Mouse (Mus musculus): Measurements from ENCODE around the gene Zcchc10.
"Not testable (repeated sequence)": the region's sequence is repeated elsewhere in the genome, so short reads cannot be mapped to it uniquely, and the experiment has no call there.

Gene Zcchc10

DNA sequence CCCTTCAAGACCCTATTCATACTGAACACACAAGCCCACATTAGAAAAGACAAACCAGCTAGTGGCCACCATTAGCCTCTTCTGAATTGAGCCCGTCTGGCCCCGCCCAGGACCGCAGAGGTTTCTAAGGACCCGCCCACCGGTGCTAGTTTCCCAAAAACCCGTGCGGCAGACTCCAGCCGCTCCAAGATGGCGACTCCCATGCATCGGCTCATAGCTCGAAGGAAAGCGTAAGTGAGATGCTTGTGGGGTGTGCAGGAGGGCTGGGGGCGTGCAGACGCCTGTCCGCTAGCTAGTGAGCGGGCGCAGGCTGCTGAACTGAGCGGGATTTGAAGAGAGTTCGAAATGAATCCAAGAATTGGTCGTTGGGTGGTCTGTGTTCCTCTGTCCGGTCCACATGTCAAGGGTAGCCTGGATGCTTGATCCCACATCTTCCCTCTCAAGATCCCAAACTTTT is at the start of gene Zcchc10:
Zcchc10 (plus strand) TSS at position 168 of the 457 bp plus-strand sequence.
- peak; percentile 93 for DNase-seq (ENCODE audit: low read depth, low spot score)

DNA sequence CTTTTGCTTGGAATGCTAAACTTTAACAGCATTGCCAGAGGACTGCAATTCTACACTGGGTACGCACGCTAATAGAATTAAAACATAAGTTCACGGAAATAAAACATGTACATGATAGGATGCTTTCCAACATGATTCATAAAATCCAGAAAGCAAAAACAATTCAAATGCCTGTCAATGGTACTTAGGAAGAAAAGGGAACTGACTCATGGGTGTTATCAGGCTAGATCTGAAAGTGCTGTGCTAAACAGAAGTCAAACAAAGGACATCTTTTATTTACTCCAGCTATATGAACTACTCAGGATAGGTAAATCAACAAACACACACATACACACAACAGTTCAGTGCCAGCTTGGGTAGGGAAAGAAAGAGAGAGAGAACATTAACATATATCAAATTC is 49.1 kb upstream of the Zcchc10 start:
- no peak for DNase-seq (ENCODE audit: low read depth, low spot score)

DNA sequence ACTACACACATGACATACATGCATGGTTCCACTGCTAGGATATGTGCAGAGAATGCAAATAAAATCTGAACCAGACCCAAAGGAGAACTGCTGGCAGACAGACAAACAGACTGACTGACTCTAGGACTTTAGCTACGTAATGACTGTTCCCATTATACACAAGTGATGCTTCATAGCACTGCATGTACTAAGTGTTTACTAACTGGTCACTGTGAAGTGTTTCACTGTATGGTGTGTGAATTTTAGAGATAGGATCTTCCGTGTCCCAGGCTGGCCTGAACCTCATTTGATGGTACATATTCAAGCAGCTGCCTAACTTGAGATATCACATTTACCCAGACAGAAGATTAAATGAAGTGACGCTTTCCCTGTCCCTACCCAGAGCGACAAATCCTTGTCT is 46.1 kb upstream of the Zcchc10 start:
- DNase-seq (ENCODE audit: low read depth, low spot score), result no peak

GRCm38 (mm10) chr11:53285885-53286284 is 38.6 kb upstream of the Zcchc10 start:
- DNase-seq (ENCODE audit: low read depth, low spot score), result no peak

GRCm38 (mm10) chr11:53290187-53290586 is 34.3 kb upstream of the Zcchc10 start:
- not testable (repeated sequence) for DNase-seq (ENCODE audit: low read depth, low spot score)

DNA sequence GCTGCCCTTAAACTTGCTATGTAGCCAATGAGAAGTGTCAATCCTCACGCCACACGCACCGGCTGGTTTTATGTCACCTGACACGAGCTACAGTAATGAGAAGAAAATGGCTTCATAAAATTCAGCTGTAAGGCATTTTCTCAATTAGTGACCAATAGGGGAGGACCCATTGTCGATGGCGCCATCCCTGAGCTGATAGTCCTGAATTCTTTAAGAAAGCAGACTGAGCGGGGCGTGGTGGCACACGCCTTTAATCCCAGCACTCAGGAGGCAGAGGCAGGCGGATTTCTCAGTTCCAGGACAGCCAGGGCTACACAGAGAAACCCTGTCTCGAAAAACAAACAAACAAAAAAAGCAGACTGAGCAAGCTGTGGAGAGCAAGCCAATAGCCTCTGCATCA is 33.6 kb upstream of the Zcchc10 start:
- DNase-seq (ENCODE audit: low read depth, low spot score), result no peak

GRCm38 (mm10) chr11:53294441-53294840 is 30.0 kb upstream of the Zcchc10 start:
- no peak for DNase-seq (ENCODE audit: low read depth, low spot score)

DNA sequence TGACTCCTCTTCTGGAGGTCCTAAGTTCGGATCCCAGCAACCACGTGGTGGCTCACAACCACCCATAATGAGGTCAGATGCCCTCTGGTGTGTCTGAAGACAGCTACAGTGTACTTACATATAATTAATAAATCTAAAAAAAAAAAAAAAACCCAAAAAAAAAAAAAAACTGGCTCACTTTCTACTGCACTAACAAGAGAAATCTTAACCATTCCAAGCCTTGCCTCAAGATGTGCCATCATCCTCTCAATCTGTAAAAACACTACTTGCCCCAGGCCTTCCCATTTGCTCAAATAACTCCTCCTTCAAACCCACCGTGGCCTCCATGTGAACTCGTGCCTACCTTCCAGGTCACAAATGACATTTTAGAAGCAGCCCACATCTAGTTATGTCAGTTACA is 27.6 kb upstream of the Zcchc10 start:
- no peak for DNase-seq (ENCODE audit: low read depth, low spot score)

DNA sequence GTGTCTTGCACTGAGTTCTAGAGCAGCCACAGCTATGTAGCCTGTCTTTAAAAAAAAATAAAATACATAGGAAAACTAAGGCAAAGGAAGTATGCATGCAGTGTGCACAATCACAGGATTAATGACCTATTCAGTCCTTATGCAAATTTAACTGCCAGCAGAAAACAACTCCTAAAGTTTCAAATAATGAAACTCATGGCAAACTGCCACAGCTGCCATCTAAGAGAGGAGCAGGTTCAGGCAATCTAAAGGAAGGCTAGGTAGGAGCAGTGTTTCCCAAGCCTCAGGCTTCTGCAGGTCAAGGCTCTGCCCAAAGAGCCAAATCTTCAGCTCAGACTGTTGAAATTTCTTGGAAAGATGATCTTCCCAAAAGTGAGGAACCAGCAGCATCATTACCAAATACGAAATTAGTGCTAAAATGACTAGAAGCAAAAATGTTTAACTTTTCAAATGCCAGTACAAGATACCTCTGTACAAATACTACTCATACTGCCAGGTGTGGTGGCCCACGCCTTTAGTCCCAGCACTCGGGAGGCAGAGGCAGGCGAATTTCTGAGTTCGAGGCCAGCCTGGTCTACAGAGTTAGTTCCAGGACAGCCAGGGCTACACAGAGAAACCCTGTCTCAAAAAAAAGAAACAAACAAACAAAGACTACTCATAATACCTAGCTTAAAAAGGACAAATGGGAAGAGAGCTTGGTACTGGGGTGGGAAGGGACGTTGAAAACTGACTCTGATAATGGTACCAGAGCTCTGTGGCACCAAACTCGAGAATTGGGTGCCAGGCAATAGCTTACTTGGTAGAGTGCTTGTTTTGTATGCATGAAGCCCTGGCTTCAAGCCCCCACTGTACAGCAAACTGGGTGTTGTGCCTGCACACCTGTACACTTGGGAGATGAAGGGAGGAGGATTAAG is 26.3 kb upstream of the Zcchc10 start:
- no peak for DNase-seq (ENCODE audit: low read depth, low spot score)

- DNase-seq (ENCODE audit: low read depth, low spot score), result peak; percentile 80
Measured at GRCm38 (mm10) chr11:53299551-53300329, 24.7 kb upstream of the Zcchc10 start.

- DNase-seq (ENCODE audit: low read depth, low spot score), result peak; percentile 100
Measured at GRCm38 (mm10) chr11:53300330-53301166, 23.9 kb upstream of the Zcchc10 start, which contains the start of gene Hspa4. Gene Hspa4 (minus strand): TSS chr11:53300457.

- peak; percentile 13 for DNase-seq (ENCODE audit: low read depth, low spot score)
Measured at GRCm38 (mm10) chr11:53301167-53301515, 23.3 kb upstream of the Zcchc10 start.

GRCm38 (mm10) chr11:53304044-53304840 is 20.2 kb upstream of the Zcchc10 start:
- peak; percentile 35 for DNase-seq (ENCODE audit: low read depth, low spot score)

- no peak for DNase-seq (ENCODE audit: low read depth, low spot score)
Measured at GRCm38 (mm10) chr11:53306965-53307364, 17.5 kb upstream of the Zcchc10 start.

- DNase-seq (ENCODE audit: low read depth, low spot score), result peak; percentile 24
Measured at GRCm38 (mm10) chr11:53307558-53308065, 16.9 kb upstream of the Zcchc10 start.

DNA sequence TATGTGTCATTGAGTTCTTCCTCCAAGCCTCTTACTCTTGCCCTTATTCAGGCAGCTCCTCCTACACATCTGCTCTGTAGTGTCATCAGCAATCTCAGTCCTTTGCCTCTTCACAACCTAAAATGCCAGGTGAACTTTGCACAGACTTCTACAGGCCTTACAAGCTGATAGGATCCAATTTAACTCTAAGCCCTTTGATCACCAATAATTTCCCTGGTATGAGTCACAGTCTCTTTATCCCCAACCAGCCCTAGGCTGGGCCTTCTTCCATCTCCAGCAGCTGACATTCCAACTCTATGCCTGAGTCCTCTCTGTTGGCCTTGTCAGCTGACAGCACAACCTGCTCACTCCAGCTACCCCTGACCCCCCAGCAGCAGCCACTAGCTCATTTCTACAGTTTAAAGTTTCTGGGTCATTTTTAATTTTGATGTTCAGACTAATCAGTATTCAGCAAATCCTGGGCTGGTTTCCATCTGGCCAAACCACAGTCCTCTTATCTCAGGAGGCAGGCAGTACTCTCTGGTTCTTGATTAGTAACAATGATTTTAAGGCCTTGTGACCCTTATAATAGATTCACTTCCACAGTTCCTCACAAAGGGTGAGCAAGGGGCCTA is 16.1 kb upstream of the Zcchc10 start:
- DNase-seq (ENCODE audit: low read depth, low spot score), result peak; percentile 13

DNA sequence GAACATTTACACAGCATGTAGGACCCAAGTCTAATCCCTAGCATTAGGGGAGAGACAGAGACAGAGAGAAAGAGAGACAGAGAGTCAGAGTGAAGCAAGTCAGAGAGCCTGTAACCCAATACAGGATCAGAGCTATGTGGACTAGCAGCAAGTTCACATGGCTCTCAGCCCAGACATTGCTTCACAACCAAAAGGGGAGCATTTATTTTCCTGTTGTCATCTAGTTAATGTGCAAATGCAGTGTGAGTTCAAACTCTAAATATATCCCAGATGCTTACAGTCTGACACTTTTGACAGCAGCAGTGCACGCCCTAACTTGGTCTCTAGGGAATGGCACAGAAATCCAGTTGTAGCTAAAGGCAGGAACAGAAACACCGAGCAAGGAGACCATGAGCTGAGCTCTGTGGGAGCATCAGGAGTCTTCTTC is 15.6 kb upstream of the Zcchc10 start:
- DNase-seq (ENCODE audit: low read depth, low spot score), result no peak

GRCm38 (mm10) chr11:53311385-53311784 is 13.1 kb upstream of the Zcchc10 start:
- DNase-seq (ENCODE audit: low read depth, low spot score), result no peak

- not testable (repeated sequence) for DNase-seq (ENCODE audit: low read depth, low spot score)
Measured at GRCm38 (mm10) chr11:53312823-53313222, 11.7 kb upstream of the Zcchc10 start.

DNA sequence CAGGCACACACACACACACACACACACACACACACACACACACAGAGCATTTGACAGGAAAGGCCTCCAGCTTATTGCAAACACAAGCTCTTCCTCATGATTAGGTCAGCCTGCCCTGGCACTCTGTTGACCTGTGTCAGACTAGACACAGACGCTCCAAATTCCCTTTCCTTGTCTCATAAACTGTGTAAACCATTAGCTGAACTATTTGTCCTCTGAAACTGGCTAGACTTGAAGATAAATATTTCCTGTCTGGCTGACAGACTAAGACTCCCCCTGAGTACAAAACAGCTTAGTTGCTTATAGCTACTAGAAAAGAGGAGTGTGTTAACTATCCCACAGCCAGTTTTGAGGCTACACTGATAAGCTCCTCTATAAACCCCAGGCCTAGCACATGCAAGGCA is 9.7 kb upstream of the Zcchc10 start:
- no peak for DNase-seq (ENCODE audit: low read depth, low spot score)
